ENCODE assay signal across 28 mouse cellular contexts in the genomic region with DNA sequence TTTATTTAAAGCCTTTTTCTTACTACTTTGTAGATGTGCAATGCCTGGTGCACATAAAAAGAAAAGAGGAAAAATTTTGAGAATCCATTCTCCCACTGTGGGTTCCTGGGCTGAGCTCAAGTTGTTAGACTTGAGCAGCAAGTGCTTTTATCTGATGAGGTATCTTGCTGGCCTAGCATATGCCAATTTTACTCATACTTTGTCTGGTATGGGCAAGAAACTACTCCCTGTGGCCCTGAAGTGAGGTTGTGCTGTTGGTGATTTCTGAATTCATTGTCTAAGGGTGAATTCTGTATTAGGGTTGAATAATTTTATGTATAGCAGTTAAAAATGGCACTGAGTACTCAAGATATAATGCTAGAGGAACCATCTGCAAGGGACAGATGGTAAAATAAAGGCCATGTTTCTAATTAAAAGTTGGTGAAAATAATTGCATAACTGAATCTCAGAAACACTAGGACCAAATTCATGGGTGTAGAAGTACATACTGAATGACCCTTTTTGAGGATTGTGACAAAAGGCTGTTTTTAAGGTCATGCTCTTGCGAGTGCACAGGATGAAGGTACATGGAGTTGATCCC. TPM values are rescaled to one million over a fixed set of nuclear protein-coding genes. Genes with fewer than 3 reads are reported as not detected.
"Had no signal": no experiment of that assay in that cellular context is flagged by ENCODE, and none has a peak within 500 bp of the region (broad histone marks: within the 10 kb centered on the region; RNA-seq: fewer than 3 reads in every experiment).

No protein-coding gene starts in this region.

- H3K4me3 ChIP-seq: limb, embryonic 12.5 days; limb, embryonic 15.5 days; midbrain, embryonic 12.5 days; midbrain, embryonic 15.5 days; neural tube, embryonic 12.5 days; neural tube, embryonic 15.5 days had no signal

- H3K27ac ChIP-seq: kidney, postnatal 0 days; limb, embryonic 12.5 days; limb, embryonic 15.5 days; liver, embryonic 14.5 days; macrophage; midbrain, embryonic 12.5 days; midbrain, embryonic 15.5 days; neural tube, embryonic 12.5 days; neural tube, embryonic 15.5 days had no signal

- DNase-seq: kidney, adult 2 months; kidney, postnatal 25 days; layer of hippocampus, postnatal 36 days; liver, postnatal 0 days; lung, embryonic 14.5 days; right cerebral cortex, postnatal 14 days; spleen, adult 18-20 months; thymus, adult 2 months; thymus, postnatal 14 days; thymus, postnatal 4 days had no signal

- H3K4me1 ChIP-seq: limb, embryonic 12.5 days; limb, embryonic 15.5 days; midbrain, embryonic 12.5 days; midbrain, embryonic 15.5 days; neural tube, embryonic 12.5 days; neural tube, embryonic 15.5 days had no signal

- ATAC-seq: intestine, postnatal 0 days; liver, postnatal 0 days; lung, postnatal 0 days; midbrain, embryonic 15.5 days had no signal

RNA-seq across cellular contexts. Expression of gene Zdhhc11, which starts 10.0 kb away (rescaled TPM):
- total RNA-seq: layer of hippocampus, adult 8-10 months; layer of hippocampus, postnatal 36 days; left cerebral cortex, postnatal 36 days; megakaryocyte, adult 5-6 weeks had no signal
- polyA plus RNA-seq: intestine, postnatal 0 days; kidney, adult 2 months; kidney, embryonic 14.5 days; kidney, postnatal 0 days; large intestine, adult 2 months; limb, embryonic 12.5 days; limb, embryonic 15.5 days; liver, embryonic 11.5 days; liver, embryonic 14.5 days; liver, postnatal 0 days; lung, embryonic 14.5 days; lung, postnatal 0 days; macrophage; midbrain, embryonic 12.5 days; midbrain, embryonic 15.5 days; neural tube, embryonic 12.5 days; neural tube, embryonic 15.5 days; stomach, embryonic 16.5 days; thymus, adult 2 months had no signal
